Mouse (Mus musculus) C2C12 (cell line): ENCODE results near the gene Gm428. TPM values are rescaled to one million over a fixed set of nuclear protein-coding genes. Genes with fewer than 3 reads are reported as not detected.
"Not testable (repeated sequence)": the region's sequence is repeated elsewhere in the genome, so short reads cannot be mapped to it uniquely, and the experiment has no call there.

Experiments
- H3K27me3 ChIP-seq: one replicate; pipeline ENCODE4 v1.6.1; 2011; ENCODE audit not compliant: control insufficient read depth, insufficient read depth, insufficient read length
- H3K36me3 ChIP-seq: one replicate; pipeline ENCODE4 v1.6.1; 2011; ENCODE audit not compliant: control insufficient read depth, insufficient read depth
- H3K4me3 ChIP-seq: one replicate; pipeline ENCODE4 v1.5.1; 2011; ENCODE audit warnings: mild to moderate bottlenecking, control low read depth; ENCODE audit not compliant: poor library complexity, insufficient read depth, severe bottlenecking
- H3K79me2 ChIP-seq: one replicate; pipeline ENCODE4 v1.6.1; 2011; ENCODE audit not compliant: control insufficient read depth, insufficient read depth
- H3K79me3 ChIP-seq: one replicate; pipeline ENCODE4 v1.6.1; 2011; ENCODE audit warnings: low read depth, control low read depth
- H3ac ChIP-seq: one replicate; pipeline ENCODE3; 2011; ENCODE audit warnings: low read depth; ENCODE audit not compliant: control insufficient read depth, insufficient read length
- CEBPB ChIP-seq: IDR thresholded peaks from one replicate; pipeline ENCODE4 v1.6.1; 2011; ENCODE audit warnings: low read depth, mild to moderate bottlenecking, control low read depth, moderate library complexity
- CTCF ChIP-seq: IDR thresholded peaks from one replicate; pipeline ENCODE4 v1.5.1; 2011; ENCODE audit not compliant: control insufficient read depth, insufficient read depth, insufficient read length
- FOSL1 ChIP-seq: IDR thresholded peaks from one replicate; pipeline ENCODE4 v1.8.0; 2011; ENCODE audit warnings: mild to moderate bottlenecking, low read length; ENCODE audit not compliant: poor library complexity, insufficient read depth, severe bottlenecking
- MAX ChIP-seq: IDR thresholded peaks from one replicate; pipeline ENCODE4 v1.6.1; 2011; ENCODE audit warnings: mild to moderate bottlenecking, control low read depth
- MYOD1 ChIP-seq: IDR thresholded peaks from one replicate; pipeline ENCODE4 v1.6.1; 2011; ENCODE audit warnings: low read depth; ENCODE audit not compliant: control insufficient read depth, insufficient read length
- MYOG ChIP-seq: IDR thresholded peaks from one replicate; pipeline ENCODE4 v1.6.1; 2011; ENCODE audit not compliant: control insufficient read depth, insufficient read length; ENCODE audit errors: extremely low read depth
- USF1 ChIP-seq: IDR thresholded peaks from one replicate; pipeline ENCODE4 v1.6.1; 2011; ENCODE audit warnings: low read depth, mild to moderate bottlenecking, control low read depth, moderate library complexity
- long read RNA-seq, 2 experiments: library from polyadenylated mRNA; unstranded; transcript quantifications; one replicate each; pipeline ENCODE4 v2.0.0; 2019 to 2020
- polyA plus RNA-seq: library from polyadenylated mRNA; unstranded; fragments of >200 nt; fragmentation: generic; extraction: Trizol; gene quantifications from one replicate; pipeline ENCODE4 v1.2.1, GENCODE M21; 2012; ENCODE audit warnings: missing spikeins

Gm428 gene
- polyA plus RNA-seq: not detected
- long read RNA-seq, experiment 1: 0 reads
- long read RNA-seq, experiment 2: 0 reads

- not testable (repeated sequence) for H3K4me3 ChIP-seq, H3K36me3 ChIP-seq, H3K79me3 ChIP-seq, H3K27me3 ChIP-seq, H3K79me2 ChIP-seq, H3ac ChIP-seq
Measured at GRCm38 (mm10) chr4:73683216-73683615, at the start of gene Gm428. Gm428 (plus strand) TSS chr4:73683516.

- H3K79me2 ChIP-seq, H3K4me3 ChIP-seq, H3K79me3 ChIP-seq, H3K27me3 ChIP-seq, H3ac ChIP-seq, H3K36me3 ChIP-seq: not testable (repeated sequence)
Measured at GRCm38 (mm10) chr4:73637821-73638220, 45.5 kb upstream of the Gm428 start, which contains the start of gene Gm11236. Gm11236 (plus strand) TSS chr4:73638121.

GRCm38 (mm10) chr4:73661864-73662263, 21.5 kb upstream of the Gm428 start:
- H3K27me3 ChIP-seq, H3K79me2 ChIP-seq, H3K4me3 ChIP-seq: not testable (repeated sequence)

DNA sequence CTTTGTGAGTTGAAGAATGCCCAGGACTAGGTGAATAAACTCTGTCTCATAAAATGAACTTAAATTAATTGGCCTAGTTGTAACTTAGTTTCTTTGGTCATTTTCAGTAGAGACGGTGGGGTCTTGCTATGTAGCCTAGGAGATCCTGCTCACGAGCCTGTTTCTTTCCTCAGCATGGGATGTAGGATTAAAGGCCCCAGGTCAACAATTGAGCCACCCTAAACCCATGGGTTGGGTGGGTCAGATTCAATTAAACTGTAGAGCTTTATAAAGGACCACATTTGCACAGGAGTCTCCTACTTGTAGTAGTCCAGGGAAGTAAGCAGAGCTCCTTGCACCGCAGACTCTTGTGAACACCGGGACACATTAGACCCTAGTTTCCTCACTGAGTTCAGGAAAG, 15.3 kb upstream of the Gm428 start, which contains the start of gene Gm11239:
Gene Gm11239, plus strand, starts transcription at position 301 of the 400 bp plus-strand sequence.
- not testable (repeated sequence) for H3ac ChIP-seq, H3K27me3 ChIP-seq, H3K79me2 ChIP-seq, H3K36me3 ChIP-seq, H3K4me3 ChIP-seq, H3K79me3 ChIP-seq

More at GRCm38 (mm10) chr4:73661864-73662263, 21.5 kb upstream of the Gm428 start:
- H3K79me3 ChIP-seq, H3ac ChIP-seq, H3K36me3 ChIP-seq: not testable (repeated sequence)

GRCm38 (mm10) chr4:73718761-73719160, 35.4 kb downstream of the Gm428 start:
- H3K79me3 ChIP-seq: no peaks in the 10 kb centered on the region
- no peaks in the 10 kb centered on the region for H3K27me3 ChIP-seq
- no peaks in the 10 kb centered on the region for H3K36me3 ChIP-seq
- H3K79me2 ChIP-seq: no peaks in the 10 kb centered on the region
- H3K4me3 ChIP-seq: no peak overlapping the region
- no peak overlapping the region for H3ac ChIP-seq
- TF ChIP-seq FOSL1: no peak
- no peak for TF ChIP-seq MYOD1
- no peak for TF ChIP-seq MYOG
- no peak for TF ChIP-seq CTCF
- TF ChIP-seq CEBPB: no peak
- TF ChIP-seq USF1: no peak
- no peak for TF ChIP-seq MAX

DNA sequence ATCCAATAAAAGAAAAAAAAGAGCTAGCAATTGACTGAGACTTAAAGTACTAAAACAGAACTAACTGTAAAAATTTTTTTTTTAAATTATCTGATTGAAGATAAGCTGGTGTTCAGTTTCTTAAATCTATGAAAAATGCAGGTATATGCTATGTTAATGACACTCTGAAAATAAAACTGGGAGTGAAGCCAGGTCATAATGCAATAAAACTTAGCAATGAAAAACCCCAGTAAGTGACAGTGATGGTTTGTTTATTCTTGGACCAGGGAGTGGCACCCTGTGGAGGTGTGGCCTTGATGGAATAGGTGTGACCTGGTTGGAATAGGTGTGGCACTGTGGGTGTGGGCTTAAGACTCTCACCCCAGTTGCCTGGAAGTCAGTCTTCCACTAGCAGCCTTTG, 36.5 kb downstream of the Gm428 start:
- no peak for TF ChIP-seq CEBPB
- no peak for TF ChIP-seq MAX
- TF ChIP-seq FOSL1: no peak
- no peak for TF ChIP-seq USF1
- TF ChIP-seq MYOD1: no peak
- no peak for TF ChIP-seq MYOG
- TF ChIP-seq CTCF: no peak
- Histone ChIP-seq H3K79me3 (no peaks in the 10 kb centered on the region), H3K36me3 (no peaks in the 10 kb centered on the region), H3K4me3 (no peak overlapping the region), H3ac (no peak overlapping the region), H3K79me2 (no peaks in the 10 kb centered on the region), H3K27me3 (no peaks in the 10 kb centered on the region)

Other genes with a start within 250 kb of the Gm428 start
- 0.02 TPM for gene Gm11238, start 75.6 kb upstream of the Gm428 start, polyA plus RNA-seq
- 0.04 TPM for gene Gm11237, start 60.5 kb upstream of the Gm428 start, polyA plus RNA-seq
- gene Gm11236, start 45.4 kb upstream of the Gm428 start, polyA plus RNA-seq: 0.04 TPM
- 0.04 TPM for gene Gm11239, start 15.2 kb upstream of the Gm428 start, polyA plus RNA-seq
- not detected for gene Rasef, start 107.5 kb downstream of the Gm428 start, polyA plus RNA-seq
- not detected for gene Gm11758, start 192.8 kb downstream of the Gm428 start, polyA plus RNA-seq
- not detected for gene Gm11757, start 207.6 kb downstream of the Gm428 start, polyA plus RNA-seq
- not detected for gene Gm13871, start 222.4 kb downstream of the Gm428 start, polyA plus RNA-seq
- 0.08 TPM for gene Gm11756, start 237.2 kb downstream of the Gm428 start, polyA plus RNA-seq